Mouse (Mus musculus) mammary gland, adult 2 months (tissue): Measurements from ENCODE around the gene Slc35d1. TPM values are rescaled to one million over a fixed set of nuclear protein-coding genes. Genes with fewer than 3 reads are reported as not detected.

ENCODE experiments used
- polyA plus RNA-seq: library from polyadenylated mRNA; depleted of rRNA; stranded (reverse); fragments of >200 nt; gene quantifications from 2 replicates; pipeline ENCODE4 v1.2.3, GENCODE M21; 2012; ENCODE audit warnings: low replicate concordance; rRNA removed

Gene Slc35d1
- polyA plus RNA-seq, result 1.5 and 4.2 TPM in 2 replicates

GRCm38 (mm10) chr4:103214925-103215820 lies at the start of gene Slc35d1:
TSS of gene Slc35d1 (minus strand) at chr4:103215164.

Other genes starting within 250 kb of the Slc35d1 start
- not detected in 2 replicates for gene Tctex1d1, start 236.6 kb downstream of the Slc35d1 start, polyA plus RNA-seq
- gene Insl5, start 188.3 kb downstream of the Slc35d1 start, polyA plus RNA-seq, result 0.55 TPM in 1 of 2 replicates, not detected in the other
- gene Mier1, start 100.8 kb downstream of the Slc35d1 start, polyA plus RNA-seq, result 8.6 and 12.2 TPM in 2 replicates
- gene Wdr78, start 100.6 kb downstream of the Slc35d1 start, polyA plus RNA-seq, result 0.78 and 1.8 TPM in 2 replicates
- gene 4921539E11Rik, start 75.7 kb upstream of the Slc35d1 start, polyA plus RNA-seq, result not detected in 2 replicates
- gene Oma1, start 98.6 kb upstream of the Slc35d1 start, polyA plus RNA-seq, result 11.4 and 12.3 TPM in 2 replicates